Mouse (Mus musculus) ES-E14 (cell line): ENCODE results near the gene Kxd1.
A peak's percentile ranks its signal among the peaks of the same experiment; 100 is the strongest.

Source experiments
- CHD2 ChIP-seq: IDR thresholded peaks from 2 replicates; pipeline ENCODE4 v1.6.1; 2014; ENCODE audit warnings: mild to moderate bottlenecking, low read depth, low read length, inconsistent platforms
- HCFC1 ChIP-seq: IDR thresholded peaks from 2 replicates; pipeline ENCODE4 v1.6.1; 2012; ENCODE audit warnings: low read length, inconsistent platforms, borderline replicate concordance; ENCODE audit not compliant: insufficient read depth
- MAFK ChIP-seq: IDR thresholded peaks from 2 replicates; pipeline ENCODE4 v1.6.1; 2014; ENCODE audit warnings: mild to moderate bottlenecking, low read depth, low read length, inconsistent platforms; ENCODE audit not compliant: insufficient read depth
- ZNF384 ChIP-seq: IDR thresholded peaks from 2 replicates; pipeline ENCODE4 v1.6.1; 2012; ENCODE audit warnings: low read depth, low read length, inconsistent platforms

GRCm38 (mm10) chr8:70477269-70477982 is 50.3 kb downstream of the Kxd1 start:
- no peak for TF ChIP-seq ZNF384
- no peak for TF ChIP-seq MAFK
- peak; percentile 54; the same call in 1 of the 2 replicates for TF ChIP-seq HCFC1
- TF ChIP-seq CHD2, result no peak
